Mouse (Mus musculus) kidney, embryonic 16.5 days (tissue): Measurements from ENCODE around the gene Cfap43. TPM values are rescaled to one million over a fixed set of nuclear protein-coding genes. Genes with fewer than 3 reads are reported as not detected.

Source experiments
- ATAC-seq: fragments of 200-750 bp; cut with Nextera tagmentation; 2 replicates; pipeline ENCODE4 v1.8.0; 2017; ENCODE audit warnings: moderate TSS enrichment; ENCODE audit not compliant: low FRiP score, low TSS enrichment
- H3K27ac ChIP-seq: fragments of 300-500 bp; sonication (generic); 2 replicates; pipeline ENCODE4 v1.5.1; 2014; ENCODE audit warnings: low read length
- H3K27me3 ChIP-seq: fragments of 300-500 bp; sonication (generic); 2 replicates; pipeline ENCODE4 v1.6.1; 2014; ENCODE audit warnings: low read length, control low read depth, mixed read lengths; ENCODE audit not compliant: insufficient read depth
- H3K36me3 ChIP-seq: fragments of 300-500 bp; sonication (generic); 2 replicates; pipeline ENCODE4 v1.6.1; 2014; ENCODE audit warnings: low read length, control low read depth, mixed read lengths; ENCODE audit not compliant: insufficient read depth
- H3K4me1 ChIP-seq: fragments of 300-500 bp; sonication (generic); 2 replicates; pipeline ENCODE4 v1.6.1; 2014; ENCODE audit warnings: low read length, control low read depth, mixed read lengths; ENCODE audit not compliant: insufficient read depth
- H3K4me2 ChIP-seq: fragments of 300-500 bp; sonication (generic); replicated peaks from 2 replicates; pipeline ENCODE4 v1.6.1; 2014; ENCODE audit warnings: low read depth, low read length
- H3K4me3 ChIP-seq: fragments of 300-500 bp; sonication (generic); 2 replicates; pipeline ENCODE4 v1.5.1; 2014; ENCODE audit warnings: mild to moderate bottlenecking, low read length
- H3K9ac ChIP-seq: fragments of 300-500 bp; sonication (generic); replicated peaks from 2 replicates; pipeline ENCODE4 v1.6.1; 2014; ENCODE audit warnings: low read length
- H3K9me3 ChIP-seq: fragments of 300-500 bp; sonication (generic); 2 replicates; pipeline ENCODE4 v1.6.1; 2016; ENCODE audit warnings: low read length, control low read depth
- WGBS: fragments of 180-500 bp; shearing (Covaris S2); extraction: QIAGEN DNeasy Blood & Tissue Kit; methylation state at CpG from one replicate; pipeline ENCODE4 v1.1.7; 2014; 5-methylcytosine and 5-hydroxymethylcytosine counted together
- polyA plus RNA-seq: library from polyadenylated mRNA; unstranded; fragments of >200 nt; fragmentation: Nextera tagmentation; extraction: Ambion mirVana; gene quantifications from 2 replicates; pipeline ENCODE4 v1.2.1, GENCODE M21; 2015

The Cfap43 gene
- polyA plus RNA-seq, 1 experiment from 2014 or later = 0.05 TPM

DNA sequence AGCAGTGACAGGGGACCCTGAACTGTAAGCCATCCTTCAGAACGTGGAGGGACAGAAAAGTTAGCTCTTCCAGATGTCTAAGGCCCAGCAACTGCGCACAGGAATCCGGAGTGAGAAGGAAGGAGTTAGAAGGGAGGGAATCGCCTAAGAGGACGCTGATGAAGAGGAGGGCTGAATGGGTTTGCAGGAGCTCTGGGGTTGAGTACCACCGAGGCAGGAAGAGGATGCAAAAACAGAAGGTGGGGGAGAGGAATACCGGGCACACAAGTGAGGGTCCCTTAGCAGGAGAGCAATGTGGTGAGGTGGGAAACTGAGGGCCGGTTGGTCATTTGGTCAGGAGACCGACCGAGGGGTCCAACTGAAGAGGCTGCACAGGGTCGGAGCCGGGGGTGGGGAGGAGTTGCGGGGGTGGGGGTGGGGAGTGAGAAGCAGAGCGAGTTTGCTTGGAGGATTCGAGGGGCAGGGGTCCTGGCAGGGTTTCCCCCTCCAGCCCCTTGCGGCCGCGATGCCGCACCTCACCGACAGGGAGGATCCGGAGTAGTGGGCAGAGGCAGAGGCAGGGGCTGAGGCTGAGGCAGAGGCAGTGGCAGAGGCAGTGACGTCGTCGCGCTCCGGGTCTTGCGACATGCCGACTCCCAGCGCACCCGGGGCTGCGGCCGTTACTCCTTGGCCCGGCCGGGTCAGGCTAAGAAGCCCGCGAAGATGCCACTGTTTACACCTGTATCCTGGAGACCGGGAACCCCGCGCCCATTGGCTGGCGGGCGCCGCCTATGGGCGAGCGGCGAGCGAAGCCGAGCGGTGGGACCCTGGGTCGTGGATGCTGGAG is 82.2 kb downstream of the Cfap43 start:
- H3K27me3 ChIP-seq = peaks cover 8% of the 10 kb centered on the region; the same call in 1 of the 2 replicates
- H3K4me3 ChIP-seq = peak overlapping the region; percentile 53
- peak overlapping the region; percentile 92 for H3K4me2 ChIP-seq
- peak; percentile 92 for ATAC-seq
- no peaks in the 10 kb centered on the region for H3K9me3 ChIP-seq
- peaks cover 7% of the 10 kb centered on the region for H3K4me1 ChIP-seq
- no peak overlapping the region for H3K27ac ChIP-seq
- H3K9ac ChIP-seq = peak overlapping the region; percentile 41
- no peaks in the 10 kb centered on the region for H3K36me3 ChIP-seq
- WGBS = 4% methylated on average over 49 of the region's 49 CpGs

DNA sequence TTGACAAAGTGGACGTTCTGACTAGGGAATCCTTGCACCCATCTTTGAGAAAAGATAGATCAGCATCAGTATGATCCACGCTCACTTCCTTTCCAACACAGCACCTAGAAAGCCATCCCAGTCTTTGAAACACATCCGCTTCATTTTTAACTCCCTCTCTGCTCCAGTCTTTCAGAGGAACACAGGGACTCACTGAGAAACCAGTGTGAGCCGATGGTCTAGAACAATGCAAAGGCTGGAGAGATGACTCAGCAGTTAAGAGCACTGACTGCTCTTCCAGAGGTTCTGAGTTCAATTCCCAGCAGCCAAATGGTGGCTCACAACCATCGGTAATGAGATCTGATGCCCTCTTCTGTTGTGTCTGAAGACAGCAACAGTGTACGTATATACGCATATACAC is 83.3 kb downstream of the Cfap43 start:
- WGBS = 92% methylated on average over 7 of the region's 7 CpGs
- H3K4me2 ChIP-seq = no peak overlapping the region
- H3K36me3 ChIP-seq = no peaks in the 10 kb centered on the region
- H3K27ac ChIP-seq = no peak overlapping the region
- no peak for ATAC-seq
- peaks cover 7% of the 10 kb centered on the region for H3K4me1 ChIP-seq
- H3K27me3 ChIP-seq = peaks cover 8% of the 10 kb centered on the region; the same call in 1 of the 2 replicates
- H3K4me3 ChIP-seq = no peak overlapping the region
- H3K9ac ChIP-seq = no peak overlapping the region
- no peaks in the 10 kb centered on the region for H3K9me3 ChIP-seq

DNA sequence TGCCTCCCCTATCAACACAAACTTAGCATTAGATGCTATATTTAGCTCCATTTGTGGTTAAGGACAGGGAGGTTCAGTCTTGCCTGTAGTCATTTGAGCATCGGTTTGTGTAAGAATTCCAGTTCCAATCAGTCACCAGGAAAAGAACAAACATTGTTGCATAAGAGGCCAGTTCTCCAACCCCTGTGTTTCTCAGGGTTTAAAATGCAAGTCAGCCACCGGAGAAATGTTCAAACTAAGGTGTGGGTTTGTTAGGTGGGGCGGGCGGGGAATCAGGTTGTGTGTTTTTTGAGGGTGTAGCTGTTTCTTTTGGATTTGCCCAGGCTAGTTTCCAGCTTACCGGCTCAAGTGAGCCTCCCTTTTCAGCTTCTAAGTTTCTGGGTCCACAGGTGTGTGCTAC is 84.5 kb downstream of the Cfap43 start:
- WGBS = 86% methylated on average over 5 of the region's 5 CpGs

DNA sequence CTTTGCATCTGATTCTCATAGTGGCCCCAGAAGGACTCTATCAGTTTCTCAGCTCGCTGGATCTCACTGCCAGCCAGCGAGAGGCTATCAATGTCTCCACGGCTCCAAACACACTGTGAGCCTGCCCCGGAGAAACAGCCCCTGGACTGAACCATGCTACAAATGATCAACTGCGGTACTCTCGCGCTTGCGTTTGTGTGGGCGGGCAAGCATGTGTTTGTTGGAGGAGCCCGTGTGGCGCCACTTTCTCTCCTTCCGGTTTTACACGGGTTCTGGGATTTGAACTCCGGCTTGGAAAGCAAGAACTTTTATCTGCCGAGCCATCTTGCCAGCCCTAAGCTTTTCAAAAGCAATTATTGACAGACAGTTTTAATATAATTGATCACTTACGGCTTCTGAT is 86.8 kb downstream of the Cfap43 start:
- no peak overlapping the region for H3K27ac ChIP-seq
- peaks cover 4% of the 10 kb centered on the region for H3K4me1 ChIP-seq
- peaks cover 4% of the 10 kb centered on the region; the same call in 1 of the 2 replicates for H3K27me3 ChIP-seq
- no peak for ATAC-seq
- no peak overlapping the region for H3K4me3 ChIP-seq
- 75% methylated on average over 16 of the region's 16 CpGs for WGBS
- no peaks in the 10 kb centered on the region for H3K36me3 ChIP-seq
- H3K4me2 ChIP-seq = no peak overlapping the region
- H3K9ac ChIP-seq = no peak overlapping the region
- no peaks in the 10 kb centered on the region for H3K9me3 ChIP-seq

More for the DNA sequence above, 84.5 kb downstream of the Cfap43 start:
- no peak overlapping the region for H3K4me3 ChIP-seq
- peaks cover 8% of the 10 kb centered on the region; the same call in 1 of the 2 replicates for H3K27me3 ChIP-seq
- no peaks in the 10 kb centered on the region for H3K9me3 ChIP-seq
- H3K9ac ChIP-seq = no peak overlapping the region
- H3K4me2 ChIP-seq = no peak overlapping the region
- H3K36me3 ChIP-seq = no peaks in the 10 kb centered on the region
- peaks cover 7% of the 10 kb centered on the region for H3K4me1 ChIP-seq
- no peak for ATAC-seq
- no peak overlapping the region for H3K27ac ChIP-seq

DNA sequence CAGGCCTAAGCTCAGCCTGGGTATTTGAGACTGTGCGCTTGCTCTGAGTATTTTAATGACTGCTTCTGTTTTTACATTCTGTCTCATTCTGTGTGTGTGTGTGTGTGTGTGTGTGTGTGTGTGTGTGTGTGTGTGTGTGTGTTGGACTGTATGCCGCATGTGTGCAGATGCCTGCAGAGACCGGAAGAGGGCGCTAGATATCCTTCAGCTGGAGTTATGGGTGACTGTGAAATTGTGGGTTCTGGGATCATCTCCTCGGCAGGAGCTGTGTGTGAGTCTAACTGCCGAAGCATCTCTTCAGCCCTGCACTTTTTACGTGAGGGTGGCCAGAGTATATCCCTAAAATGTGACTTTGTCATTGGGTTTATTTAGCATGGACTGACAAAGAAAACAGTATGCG is 88.0 kb downstream of the Cfap43 start:
- Histone ChIP-seq H3K4me1 (no peaks in the 10 kb centered on the region), H3K27me3 (no peaks in the 10 kb centered on the region), H3K4me2 (no peak overlapping the region), H3K27ac (no peak overlapping the region), H3K36me3 (no peaks in the 10 kb centered on the region), H3K9ac (no peak overlapping the region), H3K4me3 (no peak overlapping the region), H3K9me3 (no peaks in the 10 kb centered on the region)
- no peak for ATAC-seq
- 96% methylated on average over 8 of the region's 8 CpGs for WGBS

DNA sequence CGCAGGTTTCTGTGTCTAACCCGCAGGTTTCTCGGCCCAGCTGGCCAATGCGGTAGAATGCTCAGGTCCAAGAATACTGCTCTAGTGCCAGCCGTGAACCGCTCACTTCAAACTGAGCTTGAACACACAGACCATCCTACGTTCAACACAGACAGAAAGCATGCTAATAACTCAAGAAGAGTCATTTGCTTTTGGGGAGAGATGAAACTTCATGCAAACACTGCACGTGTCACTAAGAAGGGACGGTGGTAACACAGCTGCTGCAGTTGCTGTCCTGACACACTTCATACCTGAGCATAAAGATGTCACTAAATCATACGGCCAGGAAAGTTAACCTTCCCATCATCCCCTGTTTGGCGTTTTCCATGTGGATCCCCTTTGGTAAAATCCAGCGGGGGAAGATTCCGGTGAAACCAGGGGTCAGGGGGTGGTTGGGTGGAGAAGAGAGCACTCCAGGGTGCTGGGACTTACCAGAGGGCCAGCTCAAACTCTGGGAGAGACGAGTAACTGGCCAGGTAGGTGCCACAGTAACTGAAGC is 89.1 kb downstream of the Cfap43 start:
- H3K27me3 ChIP-seq = no peaks in the 10 kb centered on the region
- WGBS = 84% methylated on average over 14 of the region's 14 CpGs
- no peak overlapping the region for H3K27ac ChIP-seq
- no peak for ATAC-seq
- H3K4me3 ChIP-seq = no peak overlapping the region
- H3K36me3 ChIP-seq = no peaks in the 10 kb centered on the region
- no peaks in the 10 kb centered on the region for H3K9me3 ChIP-seq
- H3K4me1 ChIP-seq = no peaks in the 10 kb centered on the region
- no peak overlapping the region for H3K9ac ChIP-seq
- H3K4me2 ChIP-seq = no peak overlapping the region

DNA sequence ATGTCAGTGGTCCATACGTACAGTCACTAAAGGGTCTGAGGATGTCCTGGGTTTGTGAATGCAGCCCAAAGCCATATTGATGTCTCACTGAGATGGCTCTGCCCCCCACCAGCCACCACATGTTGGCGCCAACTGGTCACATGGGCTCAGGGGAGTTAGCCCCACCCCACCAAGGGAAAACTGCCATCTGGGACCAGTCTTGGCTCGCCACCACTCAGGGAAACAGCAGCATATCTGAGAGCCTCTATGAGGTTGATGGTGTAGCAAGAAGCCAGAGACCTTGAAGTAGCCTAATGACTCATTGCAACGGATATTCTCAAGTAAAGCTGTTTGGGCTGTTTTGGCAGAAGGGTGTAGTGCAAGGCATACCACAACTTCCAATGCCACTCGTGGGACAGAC is 95.1 kb downstream of the Cfap43 start:
- no peak for ATAC-seq
- no peaks in the 10 kb centered on the region for H3K36me3 ChIP-seq
- H3K4me3 ChIP-seq = no peak overlapping the region
- 78% methylated on average over 5 of the region's 5 CpGs for WGBS
- peaks cover 3% of the 10 kb centered on the region; the same call in 1 of the 2 replicates for H3K4me1 ChIP-seq
- H3K27me3 ChIP-seq = peaks cover 13% of the 10 kb centered on the region
- H3K9ac ChIP-seq = no peak overlapping the region
- no peak overlapping the region for H3K4me2 ChIP-seq
- H3K9me3 ChIP-seq = no peaks in the 10 kb centered on the region
- H3K27ac ChIP-seq = no peak overlapping the region

DNA sequence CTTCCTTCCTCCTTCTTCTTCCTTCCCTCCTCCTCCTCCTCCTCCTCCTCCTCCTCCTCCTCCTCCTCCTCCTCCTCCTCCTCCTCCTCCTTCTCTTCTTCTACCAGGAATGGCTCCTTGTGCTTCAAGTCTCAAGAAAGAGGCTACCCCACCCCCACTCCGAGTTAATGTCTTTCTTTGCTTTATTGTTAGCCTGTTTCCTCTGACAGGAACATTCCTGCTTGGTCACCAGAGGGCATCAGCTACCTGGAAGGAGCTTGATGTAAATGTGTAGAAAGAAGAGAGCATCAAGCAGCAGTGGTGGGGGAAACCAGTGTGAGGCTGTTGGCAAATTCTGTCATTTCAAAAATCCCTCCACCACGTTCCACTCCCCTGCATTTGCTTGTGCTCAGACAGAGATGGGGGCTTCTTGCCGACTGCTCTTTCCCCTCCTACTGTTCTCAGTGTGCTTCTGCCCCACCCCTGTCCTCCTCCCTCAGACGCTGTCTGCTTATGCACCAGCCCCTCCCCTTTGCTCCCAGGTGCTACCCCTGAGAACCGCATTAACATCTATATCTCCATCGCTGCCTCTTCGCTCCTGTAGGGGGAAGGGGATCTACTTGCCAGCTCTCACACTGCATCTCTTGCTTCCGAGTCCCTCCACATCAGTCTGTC is 96.8 kb downstream of the Cfap43 start:
- H3K27ac ChIP-seq = no peak overlapping the region
- H3K9me3 ChIP-seq = no peaks in the 10 kb centered on the region
- no peaks in the 10 kb centered on the region for H3K36me3 ChIP-seq
- no peak overlapping the region for H3K4me3 ChIP-seq
- no peak overlapping the region for H3K9ac ChIP-seq
- ATAC-seq = no peak
- no peak overlapping the region for H3K4me2 ChIP-seq
- H3K27me3 ChIP-seq = peaks cover 13% of the 10 kb centered on the region
- H3K4me1 ChIP-seq = peaks cover 3% of the 10 kb centered on the region; the same call in 1 of the 2 replicates
- 20% methylated on average over 8 of the region's 8 CpGs for WGBS

DNA sequence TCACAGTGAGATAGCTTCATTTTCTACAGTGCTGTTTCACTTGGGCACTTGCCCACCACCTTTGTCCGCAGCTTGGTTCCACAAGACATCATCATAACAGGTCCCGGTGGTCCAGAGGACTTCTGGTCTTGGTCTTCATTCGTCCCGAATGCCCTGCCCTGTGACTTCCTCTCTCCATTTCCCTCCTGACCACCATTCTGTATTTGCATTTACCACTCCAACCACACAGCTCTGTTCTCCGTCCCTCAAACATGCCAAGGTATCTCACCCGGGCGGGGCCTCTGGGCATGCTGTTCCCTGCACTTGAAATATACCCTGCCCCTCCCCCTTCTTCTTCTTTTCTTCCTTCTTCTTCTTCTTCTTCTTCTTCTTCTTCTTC is 97.6 kb downstream of the Cfap43 start:
- Histone ChIP-seq H3K27me3 (peaks cover 13% of the 10 kb centered on the region), H3K9ac (no peak overlapping the region), H3K27ac (no peak overlapping the region), H3K36me3 (no peaks in the 10 kb centered on the region), H3K9me3 (no peaks in the 10 kb centered on the region), H3K4me3 (no peak overlapping the region), H3K4me2 (0 out of 2 replicates have a peak overlapping the region, but pooled peaks have one; percentile 10), H3K4me1 (peaks cover 3% of the 10 kb centered on the region; the same call in 1 of the 2 replicates)
- WGBS = 60% methylated on average over 7 of the region's 7 CpGs
- ATAC-seq = no peak
